Mouse (Mus musculus) lung, postnatal 4 days (tissue): ENCODE measurements around the gene Olfr1454.

ENCODE experiments used
- DNase-seq, 2 experiments: peaks; one replicate each; pipeline ENCODE4 v3.0.0; 2021

Olfr1454 gene

GRCm38 (mm10) chr19:13060310-13060709 lies at the start of gene Olfr1454:
Gene Olfr1454, plus strand, starts transcription at chr19:13060610.
- DNase-seq, result no peak

- DNase-seq, result no peak
Observed at GRCm38 (mm10) chr19:13028227-13028626, 32.2 kb upstream of the Olfr1454 start, which contains the start of gene Olfr1453. Gene Olfr1453, minus strand, starts transcription at chr19:13028327.

GRCm38 (mm10) chr19:13093908-13094307 lies 33.5 kb downstream of the Olfr1454 start:
- no peak for DNase-seq

- DNase-seq, result no peak
Observed at GRCm38 (mm10) chr19:13097791-13098190, 37.4 kb downstream of the Olfr1454 start, which contains the start of gene Olfr1457. Gene Olfr1457, minus strand, starts transcription at chr19:13097891.

- no peak for DNase-seq
Observed at GRCm38 (mm10) chr19:13106675-13107074, 46.3 kb downstream of the Olfr1454 start, which contains the start of gene Olfr1458. Gene Olfr1458, minus strand, starts transcription at chr19:13106775.
